Mouse (Mus musculus) forebrain, embryonic 14.5 days (tissue): Measurements from ENCODE around the gene Bnip2. TPM values are rescaled to one million over a fixed set of nuclear protein-coding genes. Genes with fewer than 3 reads are reported as not detected.

ENCODE experiments used
- ATAC-seq: fragments of 200-750 bp; cut with Nextera tagmentation; 2 replicates; pipeline ENCODE4 v1.8.0; 2017; ENCODE audit warnings: mild to moderate bottlenecking, moderate library complexity
- DNase-seq: peaks from one replicate; pipeline ENCODE4 v3.0.0-alpha.2; 2015; ENCODE audit warnings: low spot score
- H3K27ac ChIP-seq: fragments of 300-500 bp; sonication (generic); 2 replicates; pipeline ENCODE4 v1.5.1; 2014; ENCODE audit warnings: low read depth, mild to moderate bottlenecking, control low read depth, low read length, moderate library complexity
- H3K27me3 ChIP-seq: fragments of 300-500 bp; sonication (generic); replicated peaks from 2 replicates; pipeline ENCODE4 v1.6.1; 2014; ENCODE audit warnings: low read length, control low read depth, mixed read lengths; ENCODE audit not compliant: control insufficient read depth, insufficient read depth
- H3K36me3 ChIP-seq: fragments of 300-500 bp; sonication (generic); 2 replicates; pipeline ENCODE4 v1.6.1; 2014; ENCODE audit warnings: low read length, control low read depth; ENCODE audit not compliant: control insufficient read depth, insufficient read depth
- H3K4me1 ChIP-seq: fragments of 300-500 bp; sonication (generic); 2 replicates; pipeline ENCODE4 v1.6.1; 2014; ENCODE audit warnings: antibody characterized with exemption, low read length, control low read depth; ENCODE audit not compliant: control insufficient read depth, insufficient read depth
- H3K4me2 ChIP-seq: fragments of 300-500 bp; sonication (generic); 2 replicates; pipeline ENCODE4 v1.6.1; 2014; ENCODE audit warnings: mild to moderate bottlenecking, control low read depth, low read length
- H3K4me3 ChIP-seq: fragments of 300-500 bp; sonication (generic); 2 replicates; pipeline ENCODE4 v1.5.1; 2014; ENCODE audit warnings: low read depth, low read length, control low read depth
- H3K9ac ChIP-seq: fragments of 300-500 bp; sonication (generic); 2 replicates; pipeline ENCODE4 v1.6.1; 2014; ENCODE audit warnings: mild to moderate bottlenecking, low read length, control low read depth, moderate library complexity
- H3K9me3 ChIP-seq: fragments of 300-500 bp; sonication (generic); replicated peaks from 2 replicates; pipeline ENCODE4 v1.6.1; 2016; ENCODE audit warnings: low read length, control low read depth, mixed read lengths; ENCODE audit not compliant: control insufficient read depth
- whole genome bisulfite sequencing: fragments of 180-500 bp; shearing (Covaris S2); extraction: QIAGEN DNeasy Blood & Tissue Kit; methylation state at CpG from one replicate; pipeline ENCODE4 v1.1.7; 2014; 5-methylcytosine and 5-hydroxymethylcytosine counted together
- polyA plus RNA-seq: library from polyadenylated mRNA; unstranded; fragments of >200 nt; fragmentation: Nextera tagmentation; extraction: Ambion mirVana; gene quantifications from 2 replicates; pipeline ENCODE4 v1.2.1, GENCODE M21; 2014

Gene Bnip2
- polyA plus RNA-seq, 1 experiment from 2014 or later, result 115 TPM

DNA sequence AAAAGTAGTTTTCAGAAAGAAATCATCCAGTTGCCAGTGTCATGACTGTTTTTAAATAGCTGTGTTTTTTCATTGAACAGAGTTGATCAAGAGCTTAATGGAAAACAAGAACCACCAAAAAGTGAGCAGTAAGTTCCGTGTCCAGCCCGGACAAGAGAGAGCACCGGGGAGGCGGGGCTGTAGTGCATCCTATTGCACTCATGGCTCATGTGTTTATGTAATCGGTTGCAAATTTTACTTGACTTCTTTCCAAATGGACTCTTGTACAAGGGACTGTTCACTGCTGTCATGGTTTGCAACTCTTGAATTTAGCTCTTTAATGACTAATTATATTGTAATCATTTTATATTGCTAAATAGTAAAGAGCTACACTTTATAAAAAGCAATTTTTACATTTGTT lies 17.7 kb downstream of the Bnip2 start:
- Histone ChIP-seq H3K4me3 (no peak overlapping the region), H3K4me1 (no peaks in the 10 kb centered on the region), H3K27me3 (no peaks in the 10 kb centered on the region), H3K27ac (no peak overlapping the region), H3K4me2 (no peak overlapping the region), H3K36me3 (peaks cover 76% of the 10 kb centered on the region), H3K9me3 (no peaks in the 10 kb centered on the region), H3K9ac (no peak overlapping the region)
- no peak for ATAC-seq
- DNase-seq, result no peak
- WGBS, result 90% methylated on average over 5 of the region's 5 CpGs

- DNase-seq, result no peak
- 91% methylated on average over 14 of the region's 14 CpGs for WGBS
- H3K36me3 ChIP-seq, result peaks cover 69% of the 10 kb centered on the region
Measured at GRCm38 (mm10) chr9:70007506-70008248, 18.4 kb downstream of the Bnip2 start.

GRCm38 (mm10) chr9:70009754-70010304 lies 20.6 kb downstream of the Bnip2 start:
- Histone ChIP-seq H3K4me1 (peaks cover 9% of the 10 kb centered on the region), H3K4me2 (no peak overlapping the region), H3K27me3 (no peaks in the 10 kb centered on the region), H3K9ac (no peak overlapping the region), H3K36me3 (peaks cover 51% of the 10 kb centered on the region), H3K27ac (no peak overlapping the region), H3K9me3 (no peaks in the 10 kb centered on the region), H3K4me3 (no peak overlapping the region)
- DNase-seq (no peak), ATAC-seq (no peak)
- 92% methylated on average over 8 of the region's 8 CpGs for WGBS

More at GRCm38 (mm10) chr9:70007506-70008248, 18.4 kb downstream of the Bnip2 start:
- Histone ChIP-seq H3K9ac (no peak overlapping the region), H3K4me3 (no peak overlapping the region), H3K4me1 (no peaks in the 10 kb centered on the region), H3K4me2 (no peak overlapping the region), H3K27me3 (no peaks in the 10 kb centered on the region), H3K9me3 (no peaks in the 10 kb centered on the region), H3K27ac (no peak overlapping the region)
- no peak for ATAC-seq

GRCm38 (mm10) chr9:70010781-70011473 lies 21.7 kb downstream of the Bnip2 start:
- Histone ChIP-seq H3K36me3 (peaks cover 43% of the 10 kb centered on the region), H3K27me3 (no peaks in the 10 kb centered on the region), H3K9ac (no peak overlapping the region), H3K4me1 (peaks cover 9% of the 10 kb centered on the region), H3K4me2 (no peak overlapping the region), H3K9me3 (no peaks in the 10 kb centered on the region), H3K4me3 (no peak overlapping the region), H3K27ac (no peak overlapping the region)
- ATAC-seq (no peak), DNase-seq (no peak)
- 92% methylated on average over 5 of the region's 5 CpGs for WGBS

- peak overlapping the region; percentile 49 for H3K27ac ChIP-seq
- ATAC-seq (peak; percentile 35), DNase-seq (no peak)
- no peaks in the 10 kb centered on the region for H3K9me3 ChIP-seq
- H3K4me2 ChIP-seq, result peak overlapping the region; percentile 76
- H3K36me3 ChIP-seq, result peaks cover 40% of the 10 kb centered on the region
- H3K4me3 ChIP-seq, result peak overlapping the region; percentile 81
- no peaks in the 10 kb centered on the region for H3K27me3 ChIP-seq
- WGBS, result 62% methylated on average over 14 of the region's 14 CpGs
- peaks cover 9% of the 10 kb centered on the region for H3K4me1 ChIP-seq
- H3K9ac ChIP-seq, result peak overlapping the region; percentile 92
Measured at GRCm38 (mm10) chr9:70011537-70012407, 22.5 kb downstream of the Bnip2 start.

DNA sequence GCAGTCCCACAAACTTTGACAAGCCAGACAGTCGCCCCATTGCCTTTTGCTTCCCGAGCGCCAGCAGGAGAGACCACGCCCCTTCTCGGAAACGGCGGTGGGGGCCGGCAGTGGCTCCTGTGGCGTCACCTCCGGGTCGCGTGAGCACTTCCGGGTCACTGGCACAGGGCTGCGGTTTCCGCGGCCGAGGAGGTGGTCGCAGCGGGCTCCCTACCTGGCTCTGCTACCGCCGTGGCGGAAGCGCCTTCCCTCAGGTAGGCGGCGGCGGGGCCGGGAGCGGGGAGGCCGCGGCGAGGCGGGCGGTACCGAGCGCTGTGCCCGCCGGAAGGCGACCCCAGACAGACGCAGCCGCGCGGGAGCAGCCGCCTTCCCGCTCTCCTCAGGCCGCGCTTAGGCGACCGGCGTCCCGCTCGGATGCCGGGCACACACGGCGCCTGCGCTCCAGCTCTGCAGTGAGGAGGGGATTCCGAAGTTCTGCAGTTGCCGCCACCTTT lies 23.2 kb downstream of the Bnip2 start, which contains the start of gene Gtf2a2:
Gene Gtf2a2, plus strand, starts transcription at position 143 of the 494 bp plus-strand sequence.
- peaks cover 42% of the 10 kb centered on the region for H3K36me3 ChIP-seq
- H3K9ac ChIP-seq, result peak within 1 kb of the TSS; percentile 92
- H3K27me3 ChIP-seq, result no peaks in the 10 kb centered on the region
- H3K4me1 ChIP-seq, result peaks cover 9% of the 10 kb centered on the region
- peak within 1 kb of the TSS; percentile 76 for H3K4me2 ChIP-seq
- WGBS, result under 1% methylated on average over 57 of the region's 57 CpGs
- H3K27ac ChIP-seq, result peak within 1 kb of the TSS; percentile 84
- no peaks in the 10 kb centered on the region for H3K9me3 ChIP-seq
- H3K4me3 ChIP-seq, result peak within 1 kb of the TSS; percentile 81
- peak; percentile 98 for ATAC-seq
- peak; percentile 96 for DNase-seq

DNA sequence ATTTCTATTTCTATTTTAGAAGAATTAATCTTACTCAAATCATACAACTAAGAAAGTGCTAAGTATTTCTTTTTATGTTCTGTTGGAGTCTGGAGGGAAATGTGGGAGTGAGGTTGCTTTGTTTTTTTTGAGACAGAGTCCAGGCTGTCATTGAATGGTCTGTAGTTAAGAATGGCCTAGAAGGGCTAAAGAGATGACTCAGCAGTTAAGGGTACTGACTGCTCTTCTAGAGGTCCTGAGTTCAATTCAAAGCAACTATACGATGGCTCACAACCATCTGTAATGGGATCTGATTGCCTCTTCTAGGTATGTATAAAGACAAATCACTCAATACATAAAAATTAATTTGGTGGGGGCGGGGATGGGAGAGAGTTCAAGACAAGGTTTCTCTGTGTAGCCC lies 26.4 kb downstream of the Bnip2 start:
- H3K4me1 ChIP-seq, result peaks cover 9% of the 10 kb centered on the region
- H3K36me3 ChIP-seq, result peaks cover 23% of the 10 kb centered on the region
- H3K27me3 ChIP-seq, result no peaks in the 10 kb centered on the region
- DNase-seq (no peak), ATAC-seq (no peak)
- H3K4me2 ChIP-seq, result no peak overlapping the region
- no peaks in the 10 kb centered on the region for H3K9me3 ChIP-seq
- 80% methylated on average over 2 of the region's 2 CpGs for WGBS
- H3K4me3 ChIP-seq, result no peak overlapping the region
- H3K9ac ChIP-seq, result no peak overlapping the region
- H3K27ac ChIP-seq, result no peak overlapping the region

- H3K27ac ChIP-seq, result no peak overlapping the region
- H3K4me1 ChIP-seq, result peaks cover under 1% of the 10 kb centered on the region
- H3K9ac ChIP-seq, result no peak overlapping the region
- no peaks in the 10 kb centered on the region for H3K27me3 ChIP-seq
- H3K9me3 ChIP-seq, result no peaks in the 10 kb centered on the region
- no peak for ATAC-seq
- peaks cover 31% of the 10 kb centered on the region for H3K36me3 ChIP-seq
- H3K4me2 ChIP-seq, result no peak overlapping the region
- H3K4me3 ChIP-seq, result no peak overlapping the region
- DNase-seq, result peak; percentile 60
Measured at GRCm38 (mm10) chr9:70018879-70019278, 29.6 kb downstream of the Bnip2 start.
